Mouse (Mus musculus) thymus, adult 18-20 months (tissue): ENCODE measurements around the gene Slc1a1.

Experiments used
- DNase-seq, 2 experiments: peaks; one replicate each; pipeline ENCODE4 v3.0.0; 2022; ENCODE audit warnings: mixed read lengths in 2 of 2

Gene Slc1a1

DNA sequence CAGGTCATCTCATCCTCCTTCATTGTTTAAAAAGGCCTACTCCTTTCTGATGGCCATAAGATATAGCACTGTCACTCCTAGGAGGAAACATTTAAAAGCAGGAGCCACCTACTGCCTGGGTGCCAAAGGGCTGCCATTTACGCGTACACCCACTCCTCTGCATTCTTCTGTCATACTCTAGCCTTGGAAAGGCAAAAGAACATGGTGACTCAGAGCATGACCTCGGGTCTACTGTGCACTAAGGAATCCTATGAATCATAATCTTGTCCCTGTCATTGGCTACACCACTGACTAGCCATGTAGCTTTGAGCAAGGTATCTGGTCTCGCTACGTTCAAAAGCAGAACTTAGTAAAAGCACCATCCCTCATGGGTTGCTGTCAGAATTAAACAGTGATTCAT lies 91.5 kb downstream of the Slc1a1 start:
- no peak for DNase-seq

DNA sequence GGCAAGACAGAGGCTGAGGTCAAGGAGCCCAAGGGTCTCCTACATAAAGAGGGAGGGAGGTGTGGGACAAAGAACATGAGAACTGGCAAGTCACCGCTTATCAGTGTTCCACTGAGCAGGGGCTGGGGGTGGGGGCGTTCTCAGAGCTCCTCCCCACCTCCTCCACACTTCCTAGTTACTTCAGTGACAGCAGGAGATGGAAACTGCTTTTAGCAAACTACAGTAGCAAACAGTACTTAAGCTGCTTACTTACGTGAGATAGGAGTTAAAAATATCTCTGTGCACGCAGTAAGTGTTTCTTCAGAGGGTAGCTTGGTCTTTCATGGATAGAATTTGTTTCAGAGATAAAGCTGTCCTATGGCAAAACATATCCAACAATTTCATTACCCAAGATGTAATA lies 92.5 kb downstream of the Slc1a1 start:
- DNase-seq, result no peak

DNA sequence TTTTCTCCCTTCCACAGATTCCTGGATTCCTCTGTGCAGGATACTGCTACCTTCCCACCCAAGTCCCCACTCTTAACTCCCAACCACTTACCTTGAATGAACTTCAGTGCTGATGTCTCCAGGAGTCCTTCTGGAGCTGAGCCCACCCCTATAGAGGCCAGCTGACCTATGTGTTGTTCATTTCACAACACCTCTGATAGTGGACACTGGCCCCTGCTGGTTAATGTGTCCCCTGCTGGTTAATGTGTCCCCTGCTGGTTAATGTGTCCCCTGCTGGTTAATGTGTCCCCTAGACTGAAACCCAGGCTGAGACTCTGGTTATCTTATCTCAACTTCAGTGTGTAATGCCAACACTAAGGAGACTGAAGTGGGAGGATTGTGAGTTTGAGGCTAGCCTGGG lies 94.2 kb downstream of the Slc1a1 start:
- DNase-seq, result no peak

DNA sequence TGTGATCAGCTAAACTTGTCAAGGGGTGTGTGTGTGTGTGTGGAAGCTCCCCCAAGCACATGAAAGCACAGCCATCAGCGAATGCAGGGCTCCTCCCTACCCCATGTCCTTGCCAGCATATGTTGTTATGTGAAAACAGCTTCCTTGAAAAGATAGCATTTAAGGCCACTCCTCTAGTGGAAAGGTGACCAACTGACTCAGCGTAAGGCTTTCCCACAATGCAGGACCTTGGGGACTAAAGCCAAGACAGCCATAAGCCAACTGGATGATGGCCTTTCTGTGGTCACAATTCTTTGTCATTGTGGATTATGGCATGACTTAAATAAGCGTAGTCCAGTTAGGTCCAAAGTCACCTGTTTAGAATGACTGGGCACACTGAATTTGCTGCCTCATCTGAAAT lies 100.0 kb downstream of the Slc1a1 start:
- DNase-seq, result no peak

DNA sequence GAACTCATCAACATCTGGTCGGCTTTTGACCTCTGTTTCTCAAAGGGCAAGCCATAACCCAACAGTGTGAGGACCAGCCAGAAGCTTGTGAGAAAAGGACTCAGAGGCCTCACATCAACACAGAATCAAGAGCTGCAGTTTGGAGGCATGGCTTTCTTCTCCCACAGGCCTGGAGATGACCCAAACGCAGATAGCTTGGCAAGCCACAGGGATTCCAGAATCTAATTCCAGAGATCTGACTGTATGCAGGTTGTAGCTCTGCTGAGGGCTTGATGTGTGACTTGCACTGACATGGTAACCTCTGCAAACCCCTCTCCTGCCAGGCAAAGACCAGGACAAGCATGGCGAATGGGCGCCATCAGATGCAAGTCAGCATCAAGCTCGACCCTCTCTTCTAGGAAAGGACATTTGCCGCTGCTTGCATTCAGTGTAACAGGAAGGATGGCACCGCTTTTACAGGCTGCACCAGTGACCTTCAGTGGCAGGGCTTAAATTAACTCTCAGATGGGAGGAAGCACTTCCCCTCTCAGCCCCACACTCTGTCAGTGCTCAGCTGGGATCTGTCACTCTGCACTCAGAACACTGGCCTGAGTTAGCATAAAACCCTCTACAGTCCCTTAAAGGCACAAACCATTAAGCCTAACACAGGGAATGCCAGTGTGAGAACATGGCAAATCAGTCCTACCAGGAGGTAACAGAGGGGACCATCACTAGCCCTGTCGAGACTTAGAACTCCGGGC lies 105.5 kb downstream of the Slc1a1 start:
- no peak for DNase-seq

DNA sequence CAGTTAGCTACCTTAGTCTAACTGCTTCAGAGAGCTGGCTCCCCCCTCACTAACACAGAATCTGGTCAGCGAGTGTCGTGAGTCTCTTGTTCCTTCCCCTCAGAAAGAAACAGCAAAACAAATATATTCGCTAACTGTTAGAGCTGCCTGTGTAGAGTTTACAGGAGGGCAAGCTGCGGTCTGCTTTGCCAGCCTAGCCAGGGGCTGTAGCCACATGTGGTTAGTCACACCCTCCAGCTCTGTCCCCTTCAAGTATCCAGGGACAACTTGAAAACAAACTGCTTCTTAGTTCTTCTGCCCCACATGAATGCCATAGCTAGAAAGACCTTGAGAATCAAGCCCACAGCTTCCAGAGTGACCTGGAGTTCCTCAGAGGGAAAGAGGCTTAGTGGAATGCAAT lies 106.4 kb downstream of the Slc1a1 start:
- DNase-seq, result no peak

DNA sequence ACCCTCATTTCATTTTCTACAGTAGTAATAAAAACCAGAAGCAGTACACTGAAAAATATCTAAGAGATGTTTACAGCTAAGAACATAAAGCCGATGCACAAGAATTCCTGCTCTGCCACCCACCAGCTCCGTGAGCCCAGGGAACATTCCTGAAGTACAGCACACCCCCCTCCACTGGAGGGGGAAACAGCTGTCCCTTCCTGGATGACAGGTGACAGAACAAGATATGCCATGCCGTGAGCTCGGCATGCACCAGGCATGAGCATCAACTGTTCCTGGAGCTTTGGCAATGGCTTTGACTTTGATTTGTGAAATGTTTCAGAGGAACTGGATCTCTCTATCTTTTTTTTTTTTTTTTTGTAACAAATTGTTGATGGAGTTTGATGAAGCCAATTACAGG lies 111.9 kb downstream of the Slc1a1 start:
- DNase-seq, result no peak

DNA sequence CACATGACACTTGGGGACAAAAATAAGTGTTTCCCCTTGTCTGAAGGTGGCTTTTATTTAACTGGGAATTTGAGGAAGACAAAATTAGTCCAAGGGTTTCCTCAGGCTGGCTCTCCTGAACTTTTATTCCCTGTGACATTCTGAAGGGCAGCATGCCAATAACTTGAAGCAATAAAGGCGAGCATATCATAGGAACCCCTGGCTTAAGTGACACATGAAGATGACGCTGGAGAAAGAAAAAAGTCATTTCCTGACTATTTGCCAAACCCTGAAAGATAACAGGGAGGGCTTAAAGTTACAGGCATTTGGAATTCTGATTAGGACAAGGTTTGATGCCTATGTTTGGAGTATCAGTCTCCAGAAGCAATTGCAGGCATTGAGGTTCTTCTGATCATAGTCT lies 112.5 kb downstream of the Slc1a1 start:
- DNase-seq, result no peak

DNA sequence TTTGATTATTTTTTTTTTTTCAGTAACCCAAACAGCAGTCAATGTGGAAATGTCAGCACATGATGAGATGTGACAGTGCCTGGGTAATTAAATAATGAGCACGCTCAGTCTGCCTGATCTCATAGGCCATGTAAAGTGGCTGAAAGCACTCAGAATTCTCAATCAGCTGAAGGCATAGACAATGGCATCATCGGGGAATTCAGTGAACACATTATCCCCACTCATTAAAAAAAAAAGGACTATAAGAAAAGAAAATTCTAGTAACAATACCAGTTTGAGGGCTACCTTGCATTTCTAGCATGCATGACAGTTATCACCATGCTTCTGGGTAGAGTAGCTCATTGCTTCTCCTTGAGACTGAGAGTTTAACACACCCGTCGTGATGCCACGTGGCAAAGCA lies 116.4 kb downstream of the Slc1a1 start:
- DNase-seq, result no peak

DNA sequence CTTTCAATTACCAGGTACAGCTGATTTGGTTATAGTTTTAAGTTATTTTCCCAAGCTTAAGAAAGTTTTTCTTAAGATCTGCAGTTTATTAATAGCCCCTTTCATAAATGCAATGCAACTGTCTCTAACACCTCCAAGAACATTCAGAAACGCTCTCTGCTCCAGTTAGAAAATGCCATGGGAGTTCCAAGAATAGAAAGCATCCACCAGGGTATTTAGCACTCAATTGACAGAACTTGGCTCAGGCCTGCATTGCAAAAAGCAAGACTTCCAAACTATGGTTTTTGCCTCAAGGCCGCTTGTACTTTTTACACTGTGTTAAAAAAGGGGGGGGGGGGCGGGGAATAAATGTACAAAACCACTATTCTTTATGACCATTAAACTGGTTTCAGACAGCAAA lies 128.3 kb downstream of the Slc1a1 start:
- no peak for DNase-seq

DNA sequence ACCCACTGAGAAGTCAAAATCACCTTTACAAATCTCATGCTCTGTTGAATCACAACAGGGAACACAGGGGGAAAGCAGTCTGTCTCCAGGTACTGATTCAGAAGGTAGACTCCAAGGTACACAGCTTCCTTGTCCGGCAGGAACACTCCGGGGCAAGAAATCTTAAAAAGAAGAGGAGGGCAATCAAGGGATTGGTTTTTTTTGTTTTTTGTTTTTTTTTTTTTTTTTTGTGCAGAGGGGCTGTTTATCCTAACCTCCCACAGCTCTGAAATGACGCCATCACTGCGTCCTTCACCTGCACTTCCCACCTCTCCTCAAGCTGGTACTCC lies 128.6 kb downstream of the Slc1a1 start:
- DNase-seq, result no peak
